Mouse (Mus musculus) layer of hippocampus, postnatal 36 days (tissue): ENCODE measurements around the gene Timp4. TPM values are rescaled to one million over a fixed set of nuclear protein-coding genes. Genes with fewer than 3 reads are reported as not detected.
"Not testable (repeated sequence)": the region's sequence is repeated elsewhere in the genome, so short reads cannot be mapped to it uniquely, and the experiment has no call there.

Experiments
- DNase-seq, 2 experiments: peaks; one replicate each; pipeline ENCODE4 v3.0.0; 2022
- total RNA-seq, 2 experiments: library from RNA; stranded (reverse); gene quantifications; 2 replicates each; pipeline ENCODE4 v1.2.3; 2021

The Timp4 gene
- total RNA-seq, 2 experiments from 2014 or later: 23.3 to 25.9 TPM

DNA sequence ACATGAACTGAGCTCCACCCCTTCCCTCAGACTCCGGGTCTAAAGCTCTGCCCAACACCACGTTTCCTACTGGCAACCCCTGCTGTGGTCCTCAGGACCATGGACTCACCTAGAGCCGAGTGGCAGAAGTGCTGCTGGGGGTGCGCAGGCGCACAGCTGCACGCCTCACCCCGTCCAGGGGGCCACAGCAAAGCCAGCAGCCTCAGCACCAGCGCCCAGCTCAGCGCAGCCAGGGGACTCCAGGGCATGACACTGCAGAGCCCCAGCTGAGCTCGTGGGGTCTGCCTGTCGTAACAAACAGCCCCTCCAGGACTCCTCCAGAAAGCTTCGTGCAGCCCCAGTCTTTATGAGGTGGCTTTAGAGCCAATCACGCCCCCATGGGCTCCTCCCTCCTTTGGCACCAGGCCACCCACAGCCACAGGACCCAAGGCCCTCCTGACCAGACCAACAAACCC is 447 bp downstream of the Timp4 start:
- DNase-seq: no peak

DNA sequence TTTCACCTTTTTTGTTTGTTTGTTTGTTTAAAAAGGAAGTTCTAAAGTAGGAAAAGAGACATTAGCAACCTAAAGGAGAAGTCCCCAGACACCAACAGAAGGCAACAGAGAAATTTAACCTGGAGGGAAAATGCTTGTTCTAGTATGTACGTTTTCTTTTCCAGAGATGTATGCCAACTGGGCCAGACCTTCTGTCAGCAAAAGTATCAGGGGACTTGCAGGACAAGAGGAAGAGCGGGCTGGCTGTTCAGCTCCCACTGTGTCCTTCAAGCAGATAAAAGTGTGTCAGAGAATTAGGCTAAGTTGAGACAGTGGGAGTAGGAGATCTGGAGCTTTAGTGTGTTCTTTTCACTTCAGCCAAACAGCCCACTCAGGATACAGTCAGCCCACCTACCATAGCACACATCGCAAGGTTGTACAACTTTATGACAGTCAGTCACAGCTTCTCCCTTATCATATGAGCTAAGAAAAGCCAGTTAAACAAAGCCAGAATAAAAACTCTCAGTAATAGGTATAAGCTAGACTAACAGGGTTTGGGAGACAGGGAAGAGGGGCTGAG is 6.4 kb downstream of the Timp4 start:
- DNase-seq: no peak

DNA sequence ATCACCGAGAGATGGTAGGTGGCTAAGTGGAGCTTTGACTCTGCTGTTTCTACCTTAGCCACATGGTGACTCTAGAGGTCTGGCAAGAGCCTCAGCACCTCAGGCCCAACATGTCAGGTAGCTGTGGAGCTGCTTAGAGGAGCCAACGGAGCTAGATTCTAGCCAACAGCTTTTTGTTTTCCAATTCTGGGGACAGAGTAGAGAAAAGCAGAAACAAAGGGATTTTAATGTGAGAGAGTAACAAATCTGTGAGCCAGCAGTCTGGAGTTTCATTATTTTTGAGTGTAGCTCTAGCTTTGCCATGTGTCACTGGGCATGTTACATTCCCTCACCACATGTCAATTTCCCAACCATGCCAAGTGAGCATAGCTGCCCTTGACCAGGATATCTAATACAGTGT is 7.8 kb downstream of the Timp4 start:
- DNase-seq: no peak

DNA sequence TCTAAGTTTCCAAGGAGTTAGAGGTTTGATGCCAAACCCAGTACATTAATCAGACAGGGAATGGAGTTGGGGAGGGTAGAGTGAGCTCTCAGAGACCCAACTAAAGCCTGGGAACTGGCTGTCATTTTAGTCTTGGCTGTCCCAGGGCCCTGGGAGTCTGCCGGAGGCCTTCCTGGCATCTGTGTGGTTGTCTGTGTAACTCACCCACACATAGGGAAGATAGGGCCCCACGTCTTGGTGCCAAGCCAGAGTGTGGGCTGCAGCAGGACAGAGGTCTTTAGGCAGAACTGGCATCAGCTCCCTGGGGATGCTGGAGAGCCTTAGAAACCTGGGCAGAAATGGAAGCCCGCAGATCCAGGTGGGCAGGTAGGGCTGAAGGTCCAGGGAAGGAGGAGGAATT is 10.1 kb downstream of the Timp4 start:
- no peak for DNase-seq

DNA sequence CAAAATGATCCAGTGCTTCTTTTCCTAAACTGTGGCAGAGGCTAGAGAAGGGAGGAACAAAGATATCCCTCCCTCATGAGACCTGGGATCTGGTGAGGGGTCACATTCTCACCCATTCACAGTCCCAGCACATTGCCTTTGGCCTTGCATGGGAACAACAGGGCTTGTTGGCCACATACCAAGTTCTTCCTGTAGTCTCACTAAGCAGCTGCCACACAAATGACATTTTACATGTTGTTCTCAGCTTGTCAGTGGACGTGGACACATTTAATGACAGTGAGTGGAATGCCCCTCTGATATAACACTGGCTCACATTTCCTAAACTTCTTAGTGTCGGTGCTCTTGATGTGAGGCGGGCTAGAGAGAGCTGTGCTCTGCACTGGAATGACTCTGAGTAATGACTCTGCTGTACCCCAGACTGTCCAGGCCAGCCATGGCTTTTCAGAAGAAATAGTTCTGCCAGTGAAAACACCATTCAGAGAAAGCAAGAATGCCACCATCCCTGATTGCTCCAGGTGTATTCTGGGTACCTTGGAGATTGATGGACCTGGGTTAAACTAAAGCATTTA is 10.8 kb downstream of the Timp4 start:
- no peak for DNase-seq

DNA sequence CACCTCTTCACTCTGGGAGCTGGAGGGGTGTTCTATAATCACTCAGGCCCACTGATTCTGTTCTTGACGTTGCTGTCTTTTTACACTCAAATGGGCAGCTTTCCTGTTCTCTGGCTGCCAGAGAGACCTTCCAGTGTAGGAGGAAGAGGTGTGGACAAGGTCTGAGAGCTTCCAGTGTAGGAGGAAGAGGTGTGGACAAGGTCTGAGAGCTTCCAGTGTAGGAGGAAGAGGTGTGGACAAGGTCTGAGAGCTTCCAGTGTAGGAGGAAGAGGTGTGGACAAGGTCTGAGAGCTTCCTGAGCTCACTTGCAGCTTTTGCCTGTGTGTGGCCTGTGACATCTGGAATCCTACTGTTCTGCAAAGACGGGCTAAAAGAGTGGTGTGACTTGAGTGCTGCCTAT is 11.6 kb downstream of the Timp4 start:
- not testable (repeated sequence) for DNase-seq

DNA sequence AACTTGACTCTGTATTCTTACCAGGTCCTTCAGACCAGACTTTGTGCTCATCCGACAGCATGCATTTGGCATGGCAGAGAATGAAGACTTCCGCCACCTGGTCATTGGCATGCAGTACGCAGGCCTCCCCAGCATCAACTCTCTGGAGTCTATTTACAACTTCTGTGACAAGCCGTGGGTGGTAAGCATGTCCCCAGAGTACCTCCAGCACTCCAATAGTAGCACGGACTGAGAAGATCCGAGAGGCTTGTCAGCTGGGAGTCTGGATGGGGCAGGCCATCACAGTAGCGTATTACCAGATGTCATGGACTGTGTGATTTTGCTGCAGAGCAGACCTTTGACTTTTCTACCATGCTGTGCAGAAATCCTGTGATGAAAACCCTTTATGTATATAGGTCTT is 12.7 kb downstream of the Timp4 start:
- no peak for DNase-seq

DNA sequence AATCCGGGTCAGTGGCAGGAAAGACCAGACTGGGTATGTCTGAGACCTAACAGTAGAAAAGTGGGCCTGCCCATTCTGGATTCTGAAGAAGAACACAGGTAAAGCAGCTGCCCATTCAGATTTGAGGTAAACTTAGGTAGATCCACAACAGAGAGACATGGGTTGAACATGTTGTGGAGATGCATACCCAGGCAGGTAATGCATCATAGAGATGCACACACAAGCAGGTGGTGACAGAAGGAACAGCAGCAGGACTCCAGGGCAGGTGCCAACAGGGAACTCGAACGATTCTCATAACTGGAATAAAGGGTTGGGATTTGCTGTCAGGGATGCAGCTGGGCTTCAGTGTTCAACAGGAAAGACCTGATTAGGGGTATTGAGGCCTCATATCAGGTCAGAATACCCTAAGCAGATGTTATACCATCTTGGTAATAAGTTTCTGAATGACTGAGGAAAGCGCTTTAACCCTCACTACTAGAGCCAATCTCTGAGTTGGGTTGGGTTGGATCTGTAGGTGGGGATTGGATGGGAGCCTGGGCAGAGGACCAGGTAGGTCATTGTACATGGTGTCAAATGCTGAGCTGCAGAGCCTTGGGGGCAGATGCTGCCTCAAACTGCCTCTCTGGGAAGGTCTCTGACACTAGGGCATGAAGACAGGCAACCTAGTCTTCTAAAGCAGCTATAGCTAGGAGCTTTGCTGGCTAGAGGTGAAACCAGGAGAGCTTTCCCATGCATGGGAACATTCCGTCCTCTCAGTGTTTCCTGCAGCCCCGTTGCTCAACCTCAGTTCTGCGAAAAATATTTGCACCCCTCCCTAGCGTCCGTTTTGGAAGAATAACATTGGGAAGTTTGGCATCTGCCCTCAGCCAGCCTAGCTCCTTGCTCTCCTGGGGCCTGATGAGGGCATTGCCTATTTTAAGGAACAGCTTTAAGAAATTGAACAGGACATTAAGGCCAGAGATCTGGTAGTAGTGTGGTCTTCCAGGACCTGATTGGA is 13.7 kb downstream of the Timp4 start:
- DNase-seq: no peak

DNA sequence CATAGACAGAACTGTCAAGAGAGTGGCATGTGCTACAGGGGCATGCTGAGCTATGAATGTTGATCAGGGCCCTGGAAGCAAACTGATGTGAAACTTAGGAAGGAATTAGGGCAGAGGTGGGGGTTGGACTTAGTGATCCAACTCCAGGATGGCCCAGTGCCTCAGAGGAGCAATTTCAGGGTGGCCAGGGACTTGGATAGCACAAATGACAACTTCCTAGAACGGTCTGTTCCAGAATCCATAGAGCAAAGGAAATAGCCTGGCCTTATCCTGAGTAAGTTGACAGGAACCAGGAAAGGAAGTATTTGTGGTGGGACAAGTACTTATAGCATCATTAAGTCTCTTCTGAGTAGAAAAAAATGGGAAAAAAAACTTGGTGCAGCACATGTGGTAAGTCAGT is 19.4 kb downstream of the Timp4 start:
- DNase-seq: no peak

DNA sequence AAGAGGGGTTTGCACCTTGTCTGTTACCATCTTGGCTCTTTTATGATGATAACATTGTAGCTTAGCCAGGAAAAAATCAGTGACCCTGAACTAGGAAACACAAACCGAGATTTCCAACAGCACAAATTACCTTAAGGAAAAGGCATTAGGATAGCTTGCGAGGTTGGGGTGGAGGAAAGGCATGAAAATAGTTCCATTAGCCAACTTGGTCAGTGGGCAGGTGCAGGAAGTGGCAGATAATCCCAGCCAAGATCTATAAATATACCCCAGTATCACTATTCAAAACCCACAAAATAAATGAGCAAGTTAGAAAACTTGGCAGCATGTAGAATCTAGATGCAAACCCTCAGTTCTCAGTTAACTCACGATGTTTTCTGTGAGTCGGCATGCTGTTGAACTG is 20.2 kb downstream of the Timp4 start:
- DNase-seq: no peak

DNA sequence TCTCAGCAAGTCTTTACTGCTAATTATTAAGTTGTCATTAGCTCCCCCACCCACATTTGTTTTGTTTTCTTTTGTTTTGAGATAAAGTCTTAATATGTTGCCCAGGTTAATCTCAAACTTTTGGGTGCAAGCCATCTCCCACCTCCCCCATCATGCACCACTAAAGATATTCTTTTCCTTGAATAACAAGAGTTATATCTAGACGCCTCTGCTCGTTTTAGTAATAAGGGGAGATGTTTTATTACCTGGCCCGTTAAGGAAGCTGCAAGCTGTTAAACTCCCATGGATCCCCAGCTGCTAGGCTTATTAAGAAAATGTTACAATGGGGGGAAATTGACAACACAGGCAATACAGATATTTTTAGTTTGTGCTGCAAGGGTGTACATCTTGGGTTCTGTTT is 21.4 kb downstream of the Timp4 start:
- DNase-seq: no peak

DNA sequence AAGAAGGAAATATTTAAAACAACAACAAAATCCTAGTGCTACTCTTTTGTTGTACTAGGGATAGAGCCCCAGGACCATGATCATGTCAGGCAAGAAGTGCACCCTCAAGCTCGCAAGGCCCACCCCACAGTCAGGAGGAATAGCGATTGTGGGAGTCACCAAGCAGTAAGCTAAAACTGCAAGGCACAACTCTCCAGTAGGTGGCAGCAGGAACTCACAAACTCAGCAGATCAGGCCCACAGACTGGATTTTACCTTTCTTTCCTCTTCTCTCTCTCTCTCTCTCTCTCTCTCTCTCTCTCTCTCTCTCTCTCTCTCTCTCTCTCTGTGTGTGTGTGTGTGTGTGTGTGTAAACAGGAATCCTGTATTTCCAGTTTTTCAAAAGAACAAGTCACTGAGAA is 24.5 kb downstream of the Timp4 start:
- DNase-seq: peak; percentile 72 to 77

DNA sequence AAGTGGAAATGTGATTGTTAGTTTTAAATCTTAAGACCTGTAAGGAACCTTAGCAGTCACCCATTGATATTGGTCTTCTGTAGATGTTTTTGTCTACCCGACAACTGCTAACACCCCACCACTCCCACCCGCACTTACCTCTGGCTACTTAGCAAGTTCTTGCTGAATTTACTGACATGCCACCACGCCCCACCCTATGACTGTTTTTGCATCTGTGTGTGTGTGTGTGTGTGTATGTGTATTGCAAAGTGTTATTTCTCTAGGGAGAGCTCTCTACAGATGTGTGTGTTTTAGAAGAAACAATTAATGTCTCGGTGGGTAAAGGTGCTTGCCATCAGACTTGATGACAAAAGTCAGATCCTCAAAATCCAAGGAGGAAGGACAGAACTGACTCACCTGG is 25.0 kb downstream of the Timp4 start, which contains the start of gene Gm17482:
Gene Gm17482, plus strand, starts transcription at position 301 of the 400 bp plus-strand sequence.
- no peak for DNase-seq

DNA sequence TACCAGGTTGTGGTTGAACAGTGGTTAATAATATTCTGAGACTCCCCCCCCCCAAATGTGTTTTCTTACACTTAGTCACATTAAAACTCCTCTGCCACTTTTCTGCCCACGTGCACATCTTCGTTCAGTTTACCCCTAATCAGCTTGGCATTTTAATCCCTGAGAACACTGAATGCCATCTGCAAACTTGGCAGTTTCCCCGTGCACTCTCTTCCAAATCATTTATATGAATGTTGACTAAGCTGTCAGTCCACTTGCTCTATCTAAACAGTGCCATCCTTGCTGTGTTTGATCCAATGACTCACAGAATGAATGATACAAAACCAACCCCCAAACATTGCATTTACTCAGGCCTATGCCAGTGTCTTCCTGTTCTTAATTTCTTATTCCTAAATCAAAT is 26.5 kb downstream of the Timp4 start:
- DNase-seq: peak; percentile 56 to 76

DNA sequence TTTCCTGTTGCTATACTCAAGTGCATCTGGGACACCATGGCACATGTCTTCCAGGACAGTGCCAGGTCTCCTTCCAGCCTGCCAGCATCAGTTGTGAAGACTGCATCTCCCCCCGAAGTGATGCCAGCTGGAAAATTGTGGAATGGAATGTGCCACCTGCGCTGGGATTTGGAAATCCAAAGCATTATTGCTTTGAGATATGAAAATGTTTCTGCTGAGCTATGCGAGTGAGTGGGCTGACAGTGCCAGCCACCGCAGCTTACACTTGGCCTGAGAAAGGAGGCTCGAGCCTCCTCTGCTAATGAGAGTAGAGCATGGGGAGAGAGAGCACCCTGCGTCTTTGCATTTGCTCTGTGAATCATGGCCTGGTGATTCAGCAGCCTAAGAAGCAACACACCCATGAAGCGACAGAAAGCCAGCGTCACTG is 30.8 kb downstream of the Timp4 start:
- no peak for DNase-seq

DNA sequence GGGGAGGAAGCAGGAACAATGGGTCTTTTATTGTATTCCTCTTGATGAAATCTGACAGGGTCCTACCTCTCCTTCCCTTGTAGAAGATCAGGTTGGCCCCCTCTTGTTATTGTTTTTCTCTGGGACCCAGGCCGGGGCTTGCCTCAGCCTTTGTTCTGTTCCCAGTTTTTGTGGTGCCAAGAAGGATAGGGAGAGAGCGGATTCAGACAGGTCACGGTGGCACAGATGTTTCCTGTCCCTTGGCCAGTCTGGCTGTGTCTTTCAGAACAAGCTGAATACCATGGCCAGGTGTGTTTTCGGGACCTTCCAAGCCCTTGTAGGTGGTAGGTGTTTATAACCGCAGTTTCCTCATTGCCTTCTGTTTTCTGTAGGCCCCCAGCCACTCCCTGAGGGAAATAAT is 38.9 kb downstream of the Timp4 start:
- DNase-seq: no peak

DNA sequence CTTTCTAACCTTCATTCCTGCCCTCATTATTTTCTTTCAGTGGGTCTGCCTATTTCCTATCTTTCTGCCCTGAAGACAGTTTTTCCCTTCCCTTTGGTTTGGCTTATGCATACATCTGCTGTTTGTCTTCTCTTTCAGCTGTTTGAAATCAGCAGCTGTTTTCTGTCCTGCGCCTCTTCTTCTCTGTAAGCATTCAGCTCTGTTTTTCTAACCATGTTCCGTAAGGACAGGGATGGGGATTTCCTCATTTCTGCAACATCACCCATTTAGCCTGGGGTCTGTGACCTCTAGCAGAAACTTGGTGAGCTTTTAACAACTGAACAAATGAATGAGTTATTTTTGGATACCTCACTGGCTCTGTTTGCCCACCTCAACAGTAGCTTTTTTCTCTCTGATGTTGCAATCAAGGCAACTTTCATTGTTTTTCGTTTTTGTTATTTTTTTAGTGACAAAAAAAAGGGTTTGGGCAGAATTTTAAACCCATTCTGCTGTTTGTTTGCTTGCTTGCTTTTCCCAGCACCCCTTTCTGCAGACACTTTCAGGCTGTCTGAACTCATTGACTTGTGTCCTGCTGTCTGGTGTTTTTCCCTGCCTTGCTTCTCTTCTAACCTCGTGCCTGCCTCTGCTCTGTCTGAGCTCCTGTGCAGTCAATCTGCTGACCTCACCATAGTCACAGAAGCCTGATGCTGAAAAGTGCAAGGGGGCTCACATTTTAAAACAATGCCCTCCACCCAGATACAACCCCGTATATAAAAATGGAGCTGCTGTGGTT is 39.7 kb downstream of the Timp4 start:
- no peak for DNase-seq

DNA sequence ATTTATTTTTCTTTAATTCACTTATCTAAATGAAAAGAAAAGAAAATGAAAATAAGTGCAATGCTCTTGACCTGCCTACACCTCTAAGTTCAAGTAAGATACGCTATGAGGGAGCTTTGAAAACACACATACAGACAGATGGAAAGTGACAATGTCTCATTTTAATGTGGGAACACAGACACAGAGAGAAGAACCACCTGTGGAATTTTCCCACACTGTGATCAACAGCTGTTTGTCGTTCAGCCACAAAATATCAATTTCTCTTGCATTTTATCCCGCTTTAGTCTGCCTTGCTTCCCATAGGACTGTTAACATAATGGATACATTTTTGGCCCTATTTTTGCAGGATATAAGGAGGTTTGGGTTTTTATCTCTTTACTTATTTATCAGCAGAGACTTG is 41.2 kb downstream of the Timp4 start:
- DNase-seq: no peak

DNA sequence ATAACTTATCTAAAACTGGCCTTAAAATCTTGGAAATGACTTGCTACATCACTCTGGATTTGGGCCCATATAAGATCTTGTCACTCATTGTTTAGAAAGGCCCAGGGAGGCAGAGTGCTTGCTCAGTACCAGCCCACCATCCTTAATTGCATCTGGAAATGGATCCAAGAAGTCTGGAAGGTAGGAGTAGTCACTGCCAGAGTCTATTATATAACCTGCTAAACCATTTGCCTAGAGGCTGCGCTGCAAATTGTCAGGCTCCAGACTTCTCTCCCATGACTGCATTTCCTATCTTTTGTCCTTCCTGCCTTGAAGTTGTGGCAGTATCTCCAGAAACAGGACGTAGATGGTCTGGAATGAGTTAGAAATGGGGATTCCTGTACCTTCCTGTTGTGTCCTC is 41.8 kb downstream of the Timp4 start:
- peak in 1 of 2 experiments; percentile 40 for DNase-seq

DNA sequence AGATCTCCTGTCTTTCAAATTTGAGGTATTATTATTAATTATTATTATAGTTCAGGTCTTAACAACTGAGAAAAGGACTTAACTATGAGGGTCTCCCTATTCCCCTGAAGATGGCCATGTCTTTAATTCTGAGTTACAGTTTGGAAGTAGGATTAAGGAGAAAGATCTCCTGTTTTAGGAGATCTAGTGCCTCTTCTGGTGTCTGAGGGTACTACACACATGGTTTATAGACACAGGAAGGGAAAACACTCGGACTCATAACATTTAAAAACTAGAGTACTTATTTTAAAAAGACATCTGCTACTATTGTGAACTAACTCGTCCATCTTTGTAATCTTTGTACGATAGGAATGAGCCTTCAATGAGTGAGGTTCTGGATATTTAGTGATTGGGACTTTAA is 49.0 kb downstream of the Timp4 start:
- DNase-seq: no peak

DNA sequence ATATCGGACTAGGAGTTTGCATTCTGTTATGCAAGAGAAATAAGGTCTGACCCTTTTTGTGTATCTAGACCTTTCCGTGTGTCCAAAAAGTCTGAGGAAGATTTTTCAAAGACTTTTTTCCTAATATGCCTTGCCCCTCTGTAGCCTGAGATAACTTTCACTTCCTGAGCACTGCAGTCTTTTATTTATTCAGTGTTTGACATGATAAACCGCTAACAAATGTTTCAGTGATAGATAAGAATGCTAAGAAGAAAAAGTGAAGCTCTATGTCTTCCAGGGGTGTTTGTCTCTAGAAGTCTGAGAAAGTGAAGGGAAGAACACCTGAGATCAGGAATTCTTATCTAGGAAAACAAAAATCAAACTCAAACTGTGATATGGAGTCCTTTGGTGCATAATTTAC is 51.3 kb downstream of the Timp4 start:
- no peak for DNase-seq
